Mouse (Mus musculus) thymus, postnatal 10 days (tissue): ENCODE measurements around the gene Stip1.
"Not testable (repeated sequence)": the region's sequence is repeated elsewhere in the genome, so short reads cannot be mapped to it uniquely, and the experiment has no call there.

Experiments used
- DNase-seq, 2 experiments: peaks; one replicate each; pipeline ENCODE4 v3.0.0; 2021; ENCODE audit warnings: low spot score in 2 of 2

Stip1 gene

DNA sequence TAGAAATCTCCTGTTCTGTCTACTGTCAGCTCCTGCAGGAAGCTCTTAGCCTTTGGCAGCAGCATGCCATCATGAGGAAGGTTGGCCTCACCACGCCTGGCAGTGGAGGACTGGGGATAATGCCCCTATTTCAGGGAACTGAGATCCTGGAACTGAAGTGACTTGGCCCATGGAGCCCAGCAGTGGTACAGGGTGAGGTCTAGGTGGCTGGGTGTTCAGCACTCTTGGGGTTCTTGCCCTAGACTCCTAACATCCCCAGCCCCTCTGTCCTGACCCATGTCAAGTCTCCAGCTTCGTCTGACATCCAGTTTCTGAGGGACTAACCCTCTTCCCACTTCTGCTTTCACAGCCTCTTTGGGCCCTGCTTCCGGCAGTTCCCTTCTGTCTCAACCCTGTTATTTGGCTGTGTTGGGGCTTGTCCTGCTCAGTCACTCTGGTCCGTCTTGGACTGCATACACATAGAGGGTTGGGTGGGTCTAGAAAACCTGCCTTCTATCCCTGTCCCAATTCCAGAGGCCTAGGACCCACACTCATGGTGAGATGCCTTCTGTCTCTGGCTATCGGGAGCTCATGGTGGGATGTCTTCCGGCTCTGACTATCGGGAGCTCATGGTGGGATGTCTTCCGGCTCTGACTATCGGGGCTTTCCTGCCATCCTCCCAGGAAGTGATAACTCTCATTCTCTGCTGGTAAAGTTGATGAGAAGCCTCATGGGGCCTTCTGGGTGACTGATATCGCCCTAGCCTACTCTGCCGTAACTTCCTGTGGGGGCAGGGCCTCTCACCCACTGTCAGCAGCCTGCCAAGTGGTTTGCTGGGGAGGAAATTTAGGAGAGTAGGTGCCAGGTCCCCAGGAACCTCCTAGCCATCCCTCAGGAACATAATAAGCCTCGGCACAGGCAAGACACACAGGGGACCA lies 22.0 kb downstream of the Stip1 start:
- peak; percentile 45 to 54 for DNase-seq

GRCm38 (mm10) chr19:7014481-7015135 lies 25.2 kb downstream of the Stip1 start:
- no peak for DNase-seq

- DNase-seq, result no peak
Observed at GRCm38 (mm10) chr19:7013984-7014383, 25.8 kb downstream of the Stip1 start.

- DNase-seq, result no peak
Observed at GRCm38 (mm10) chr19:7012426-7012825, 27.3 kb downstream of the Stip1 start.

DNA sequence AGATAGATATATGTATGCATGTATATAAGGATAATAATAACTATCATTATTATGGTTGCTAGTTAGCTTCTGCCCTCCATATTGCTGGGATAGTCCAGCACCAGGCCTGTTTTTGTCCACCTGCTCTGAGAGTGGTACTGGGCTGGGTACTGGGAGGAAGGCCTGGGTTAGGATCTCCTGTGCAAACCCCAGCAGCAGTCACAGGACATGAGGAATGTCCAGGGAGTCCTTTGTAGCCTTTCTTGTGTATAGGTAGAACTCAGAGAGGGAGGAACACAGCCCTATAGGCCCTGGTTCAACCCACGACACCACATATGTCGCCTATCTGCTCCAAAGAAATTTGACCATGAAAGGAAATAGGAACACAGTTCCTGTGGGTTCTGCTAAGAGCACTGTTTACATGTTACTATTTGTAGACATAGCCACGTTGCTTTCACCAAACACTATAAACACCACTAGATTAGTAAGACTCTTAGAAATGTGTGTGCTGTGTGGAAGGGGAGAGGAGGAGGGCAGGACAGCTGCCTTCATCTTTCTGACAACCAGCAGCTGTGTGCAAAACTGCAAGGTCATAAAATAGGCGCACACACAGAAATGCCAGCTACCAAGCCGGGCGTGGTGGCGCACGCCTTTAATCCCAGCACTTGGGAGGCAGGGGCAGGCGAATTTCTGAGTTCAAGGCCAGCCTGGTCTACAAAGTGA lies 32.7 kb downstream of the Stip1 start:
- no peak for DNase-seq

- no peak for DNase-seq
Observed at GRCm38 (mm10) chr19:6999360-7000063, 40.3 kb downstream of the Stip1 start.

DNA sequence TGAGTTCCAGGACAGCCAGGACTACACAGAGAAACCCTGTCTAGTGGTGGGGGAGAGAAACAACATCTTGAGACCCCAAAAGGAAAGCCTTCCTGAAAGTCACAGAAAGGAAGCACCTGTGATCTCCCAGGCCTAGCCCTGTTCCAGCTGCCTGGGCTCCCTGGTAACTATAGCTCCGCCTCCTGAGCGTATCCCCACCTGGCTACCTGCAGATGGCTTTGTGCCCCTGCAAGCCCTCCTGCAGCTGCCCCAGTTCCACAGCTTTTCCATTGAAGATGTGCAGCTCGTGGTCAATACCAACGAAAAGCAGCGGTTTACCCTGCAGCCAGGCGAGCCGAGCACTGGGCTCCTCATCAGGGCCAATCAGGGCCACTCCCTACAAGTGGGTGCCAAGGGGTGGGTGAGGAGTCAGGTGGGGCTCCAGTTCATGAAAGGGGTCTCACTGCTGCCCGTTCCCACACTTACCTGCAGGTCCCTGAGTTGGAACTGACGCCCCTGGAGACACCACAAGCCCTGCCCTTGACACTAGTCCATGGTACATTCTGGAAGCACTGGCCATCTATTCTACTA lies 42.0 kb downstream of the Stip1 start:
- DNase-seq, result no peak

DNA sequence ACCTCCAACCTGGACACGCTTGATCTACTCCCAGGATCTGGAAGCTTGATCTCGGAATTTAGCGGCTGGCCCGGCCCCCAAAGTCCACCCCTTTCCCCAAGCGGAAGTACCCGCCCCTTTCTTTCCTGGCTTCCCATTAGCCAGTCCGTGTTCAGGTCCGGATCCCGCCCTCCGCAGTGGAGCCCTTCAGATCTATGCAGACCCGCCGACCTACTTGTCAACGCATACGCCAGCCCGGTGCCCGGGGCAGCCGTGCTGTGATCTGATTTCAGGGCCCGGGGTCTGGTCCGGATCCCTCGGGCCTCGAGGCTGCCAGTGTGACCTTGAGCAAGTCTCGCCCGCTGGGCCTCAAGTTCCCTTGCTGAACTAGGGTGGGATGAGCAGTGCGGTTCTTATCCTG lies 43.8 kb downstream of the Stip1 start, which contains the start of the genes Nudt22 and Trpt1:
TSS of gene Nudt22 (minus strand) at position 112 of the 400 bp plus-strand sequence.
TSS of gene Trpt1 (plus strand) at position 126 of the 400 bp plus-strand sequence.
- peak in 1 of 2 experiments; percentile 57 for DNase-seq

- DNase-seq, result no peak
Observed at GRCm38 (mm10) chr19:6995255-6995991, 44.3 kb downstream of the Stip1 start.

- no peak for DNase-seq
Observed at GRCm38 (mm10) chr19:6994489-6994888, 45.3 kb downstream of the Stip1 start.

GRCm38 (mm10) chr19:6994002-6994401 lies 45.8 kb downstream of the Stip1 start:
- DNase-seq, result no peak

DNA sequence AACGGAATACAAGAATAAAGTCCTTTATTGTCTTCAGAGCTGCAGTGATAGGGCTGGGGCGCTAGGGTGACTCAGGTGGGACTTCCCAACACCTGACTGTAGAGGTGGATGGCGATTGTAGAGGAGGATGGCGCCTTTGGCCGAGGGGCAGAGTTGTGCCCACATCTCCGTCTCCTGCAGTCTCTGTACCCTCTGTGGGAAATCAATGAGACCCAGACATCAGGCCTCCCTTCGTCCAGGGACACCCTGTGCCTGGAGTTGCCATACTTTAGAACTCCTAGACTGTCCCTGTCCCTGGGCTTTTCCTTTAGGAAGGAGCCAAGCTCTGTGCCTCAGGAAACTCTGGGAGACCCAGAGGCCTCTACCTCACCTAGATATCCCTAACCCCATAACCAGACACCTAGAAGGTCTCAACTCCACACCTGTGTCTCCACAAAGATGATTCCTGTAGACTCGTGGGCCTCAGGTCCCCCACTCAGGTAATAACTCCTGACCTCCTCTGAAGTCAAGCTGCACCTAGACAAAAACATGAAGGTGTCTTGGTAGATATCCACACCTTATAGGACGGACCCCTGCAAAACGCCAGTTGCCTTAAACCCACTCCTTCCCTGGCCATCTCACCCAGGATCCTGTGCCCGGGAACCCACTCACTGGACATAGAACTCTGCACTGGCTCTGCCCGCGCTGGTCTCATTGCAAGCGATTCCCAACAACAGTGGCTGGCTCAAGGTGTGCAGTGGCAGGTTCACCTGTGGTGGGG lies 46.6 kb downstream of the Stip1 start:
- no peak for DNase-seq

DNA sequence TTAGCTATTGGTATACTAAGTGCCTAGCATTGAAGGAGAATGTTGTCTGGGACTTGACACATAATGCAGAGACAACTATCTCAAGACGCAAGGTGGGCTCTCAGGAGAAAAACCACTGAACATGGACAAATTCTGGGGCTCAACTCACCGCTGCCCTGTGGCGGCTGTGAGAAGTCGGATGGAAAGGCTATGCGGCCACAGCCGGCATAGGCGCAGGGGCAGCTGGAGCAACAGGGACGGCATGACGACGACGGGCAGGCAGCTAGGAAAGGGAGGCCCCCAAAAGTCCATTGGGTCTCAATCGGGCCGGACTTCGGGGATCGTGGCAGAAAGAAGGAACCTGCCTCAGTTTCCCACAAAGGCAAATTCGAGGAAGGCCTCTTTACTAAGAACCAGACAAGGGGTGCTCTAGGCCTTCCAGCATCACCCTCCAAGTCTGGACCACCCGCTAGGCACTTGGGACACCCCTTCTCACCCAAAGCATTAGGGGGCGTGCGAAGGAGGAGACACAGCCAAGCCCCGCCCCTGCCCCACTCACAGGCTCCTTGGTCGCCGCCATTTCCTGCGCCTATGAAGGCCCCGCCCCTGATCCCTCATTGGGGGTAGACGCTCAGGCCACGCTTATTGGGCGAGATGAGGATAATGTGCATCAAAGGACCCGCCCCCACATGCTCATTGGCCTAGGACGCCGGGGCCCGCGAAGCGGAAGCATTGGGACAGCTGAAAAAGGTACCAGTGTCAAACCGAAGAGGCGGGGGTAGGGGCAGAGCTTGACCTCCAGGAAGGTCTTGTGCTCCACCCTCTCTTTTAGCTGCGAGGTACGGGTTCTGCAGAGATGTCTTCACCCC lies 47.5 kb downstream of the Stip1 start, which contains the start of gene Dnajc4:
TSS of gene Dnajc4 (minus strand) at position 562 of the 848 bp plus-strand sequence.
- peak; percentile 97 to 99 for DNase-seq

GRCm38 (mm10) chr19:6991166-6991565 lies 48.6 kb downstream of the Stip1 start:
- not testable (repeated sequence) for DNase-seq

- DNase-seq, result no peak
Observed at GRCm38 (mm10) chr19:6990712-6991111, 49.1 kb downstream of the Stip1 start.

DNA sequence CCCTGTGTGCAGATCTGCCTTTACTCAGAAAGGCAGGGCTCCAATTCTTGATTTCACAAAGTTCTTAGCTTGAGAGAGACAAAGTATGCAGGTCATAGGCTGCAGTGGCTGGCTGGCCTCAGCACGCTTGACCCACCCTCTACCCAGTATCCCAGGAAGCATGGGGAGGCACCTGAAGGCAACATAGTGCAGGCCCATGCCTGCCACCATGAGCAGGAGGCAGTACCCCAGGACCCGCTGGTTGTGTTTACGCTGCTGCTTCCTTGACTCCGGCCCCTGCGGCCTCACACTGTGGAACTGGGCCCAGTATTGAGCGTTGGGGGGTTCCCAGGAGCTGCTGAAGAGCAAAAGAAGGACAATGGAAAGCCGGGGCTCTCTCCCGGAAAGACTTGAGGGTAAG lies 50.5 kb downstream of the Stip1 start:
- no peak for DNase-seq

DNA sequence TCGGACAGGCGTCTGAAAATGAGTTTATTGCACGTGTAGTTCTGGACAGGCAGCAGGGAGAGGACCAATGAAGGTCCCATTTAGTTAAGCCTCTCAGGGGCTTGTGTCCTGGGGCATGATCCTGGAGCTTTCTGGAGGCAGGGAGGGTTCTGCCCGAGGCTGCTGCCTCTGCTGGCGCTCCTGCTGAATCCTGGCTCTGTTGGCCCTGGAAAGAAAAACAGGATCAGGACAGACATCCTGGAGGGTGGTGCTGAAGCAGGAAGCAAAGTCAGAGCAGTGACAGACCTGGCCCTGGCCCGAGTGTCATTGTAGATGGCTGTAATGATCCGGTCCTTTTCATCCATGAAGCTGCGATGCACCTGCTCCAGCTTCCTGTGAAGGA lies 51.9 kb downstream of the Stip1 start:
- no peak for DNase-seq

DNA sequence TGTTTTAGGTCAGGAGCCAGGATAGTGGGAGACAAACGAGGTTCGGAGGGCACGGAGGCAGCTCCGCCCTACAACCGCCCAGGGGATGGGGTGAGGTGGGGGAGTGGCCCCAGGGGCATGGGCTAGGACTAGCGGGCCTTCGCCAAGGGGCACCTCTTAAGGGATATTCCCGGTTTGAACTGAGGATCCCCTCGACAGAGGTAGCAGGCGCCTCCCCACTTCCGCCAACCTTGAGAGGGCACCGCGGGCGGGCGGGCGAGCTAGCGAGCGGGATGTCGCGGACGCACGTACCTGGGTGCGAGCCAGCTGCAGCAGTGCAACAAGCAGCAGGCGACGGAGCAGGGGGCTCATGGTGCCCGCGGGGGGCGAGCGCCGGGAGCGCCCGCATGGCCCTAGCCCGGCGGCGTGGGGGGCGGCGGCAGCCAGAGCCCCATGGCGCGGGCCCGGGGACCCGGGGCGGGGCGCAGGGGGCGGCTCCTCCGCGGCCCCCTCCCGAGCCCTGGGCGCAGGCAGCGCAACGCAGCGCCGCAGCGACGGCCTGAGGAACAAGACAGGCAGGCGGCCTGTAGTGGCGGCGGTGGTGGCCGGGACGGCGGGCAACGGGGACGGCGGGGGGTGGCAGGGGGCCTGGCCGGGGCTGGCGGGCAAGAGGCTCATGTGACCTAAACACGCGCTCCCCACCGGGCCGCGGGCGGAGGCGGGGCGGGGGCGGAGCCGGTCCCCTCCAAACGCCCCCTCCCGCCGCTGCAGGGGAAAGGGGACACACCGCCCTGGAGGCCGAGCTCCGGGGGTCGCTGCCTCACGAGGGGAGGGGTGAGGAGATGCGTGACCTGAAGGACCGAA lies 52.5 kb downstream of the Stip1 start, which contains the start of gene Vegfb:
TSS of gene Vegfb (minus strand) at position 591 of the 843 bp plus-strand sequence.
- DNase-seq, result peak; percentile 68 to 71
